Mouse (Mus musculus): Measurements from ENCODE around the gene Setd3. TPM values are rescaled to one million over a fixed set of nuclear protein-coding genes. Genes with fewer than 3 reads are reported as not detected.
A peak's percentile ranks its signal among the peaks of the same experiment; 100 is the strongest.
"Not testable (repeated sequence)": the region's sequence is repeated elsewhere in the genome, so short reads cannot be mapped to it uniquely, and the experiment has no call there.

Setd3 gene
- polyA plus RNA-seq, 1 experiment from 2014 or later: 121 TPM

DNA sequence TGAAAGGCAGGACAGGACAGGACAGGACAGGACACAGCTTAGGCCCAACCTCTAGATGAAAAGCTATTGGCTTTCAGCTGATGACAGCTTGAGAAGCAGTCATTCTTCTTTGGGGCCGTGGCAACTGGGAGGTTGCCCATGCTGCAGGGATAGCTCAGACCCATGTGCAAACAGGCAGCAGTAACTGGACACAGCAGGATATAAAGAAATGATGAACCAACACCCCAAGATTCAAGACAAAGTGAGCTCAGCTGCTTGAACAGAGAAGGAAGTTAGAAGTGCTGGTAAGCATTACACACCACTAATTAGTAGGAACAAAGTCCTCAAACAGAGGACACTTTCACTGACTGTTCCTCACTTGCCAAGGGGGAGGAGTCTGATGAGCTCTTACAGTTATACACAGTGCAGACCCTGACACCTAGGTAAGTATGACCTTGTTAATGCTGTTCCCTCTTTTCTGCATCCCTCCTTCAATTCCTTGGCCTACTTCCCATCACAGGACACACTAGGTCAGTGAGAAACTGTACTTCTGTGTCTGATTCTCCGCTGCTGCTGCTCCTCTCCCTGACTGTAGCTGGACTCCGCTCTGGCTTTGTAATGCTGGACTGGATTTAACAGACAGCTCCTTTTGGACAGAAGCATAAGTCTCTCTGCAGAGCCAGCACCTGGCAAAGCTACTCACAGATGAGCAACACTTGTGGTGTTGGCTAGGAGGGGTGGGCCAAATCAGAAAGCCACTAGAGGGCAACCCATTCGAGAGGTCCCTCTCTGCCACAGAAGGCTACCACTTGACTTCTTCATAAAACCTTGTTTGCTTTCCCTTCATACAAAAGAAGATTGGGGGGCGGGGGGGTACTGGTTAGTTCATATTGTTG, 35.3 kb downstream of the Setd3 start:
- 84% methylated on average over 4 of the region's 5 CpGs for WGBS (ENCODE audit: missing documents)
- Histone ChIP-seq H3K79me2 (ENCODE audit: inconsistent target) (peaks cover 7% of the 10 kb centered on the region; the same call in 1 of the 2 replicates), H3K27ac (0 out of 2 replicates have a peak overlapping the region, but pooled peaks have one; percentile 2), H3K36me3 (ENCODE audit: inconsistent target) (peaks cover 34% of the 10 kb centered on the region; the same call in 1 of the 2 replicates), H3K4me3 (ENCODE audit: inconsistent target) (no peak overlapping the region)

DNA sequence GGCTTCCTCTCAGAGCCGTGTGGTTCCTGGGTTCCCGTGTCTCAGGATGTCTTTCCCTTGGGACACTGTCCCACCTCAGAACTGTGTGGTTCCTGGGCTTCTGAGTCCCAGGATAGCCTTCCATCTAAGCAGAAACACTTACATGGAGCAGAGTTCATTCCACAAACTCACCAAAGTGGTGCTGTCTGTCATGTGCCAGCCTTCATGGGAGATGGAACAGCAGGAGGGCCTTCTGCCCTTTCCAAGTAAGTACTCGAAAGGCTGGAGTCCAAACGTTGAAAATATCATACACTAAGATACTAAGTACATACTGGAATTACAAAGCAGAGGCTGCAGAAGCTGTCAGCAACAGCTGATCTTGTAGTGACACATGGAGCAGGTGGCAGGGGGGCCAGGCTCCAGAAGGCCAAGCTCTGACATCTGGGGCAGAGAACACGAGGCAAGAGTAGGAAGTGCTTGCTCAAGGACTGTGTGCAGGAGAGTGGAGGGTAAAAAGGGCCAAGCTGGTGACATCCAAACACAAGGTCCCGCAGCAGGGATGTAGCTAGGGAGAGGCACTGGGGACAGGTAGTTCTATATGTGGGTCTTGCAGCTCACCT, 43.4 kb downstream of the Setd3 start:
- Histone ChIP-seq H3K79me2 (ENCODE audit: inconsistent target) (peaks cover 3% of the 10 kb centered on the region; the same call in 1 of the 2 replicates), H3K27ac (no peak overlapping the region), H3K36me3 (ENCODE audit: inconsistent target) (peaks cover 52% of the 10 kb centered on the region), H3K4me3 (ENCODE audit: inconsistent target) (no peak overlapping the region)
- 84% methylated on average over 6 of the region's 6 CpGs for WGBS (ENCODE audit: missing documents)

DNA sequence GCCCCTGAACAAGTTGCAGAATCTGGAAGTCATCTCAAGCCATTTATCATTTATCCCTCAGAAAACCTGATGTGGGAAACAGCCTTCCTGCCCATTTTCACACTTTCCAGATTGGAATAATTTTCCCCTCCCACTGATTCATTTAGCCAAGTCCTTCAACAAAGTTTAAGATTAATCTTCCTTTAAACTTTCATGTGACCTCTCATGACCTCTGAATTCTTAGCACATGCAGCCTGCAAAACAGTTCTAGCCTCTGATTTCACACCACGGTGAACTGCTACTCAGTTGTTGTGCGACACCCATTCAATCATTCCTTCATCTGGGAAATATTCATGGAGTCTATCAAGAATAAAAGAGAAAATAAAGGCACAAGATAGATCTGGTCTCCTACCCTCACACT, 45.9 kb downstream of the Setd3 start:
- no peak overlapping the region for H3K27ac ChIP-seq
- no peaks in the 10 kb centered on the region; the same call in 1 of the 2 replicates for H3K79me2 ChIP-seq (ENCODE audit: inconsistent target)
- WGBS (ENCODE audit: missing documents): 94% methylated on average over 2 of the region's 2 CpGs
- H3K4me3 ChIP-seq (ENCODE audit: inconsistent target): no peak overlapping the region
- peaks cover 69% of the 10 kb centered on the region for H3K36me3 ChIP-seq (ENCODE audit: inconsistent target)

DNA sequence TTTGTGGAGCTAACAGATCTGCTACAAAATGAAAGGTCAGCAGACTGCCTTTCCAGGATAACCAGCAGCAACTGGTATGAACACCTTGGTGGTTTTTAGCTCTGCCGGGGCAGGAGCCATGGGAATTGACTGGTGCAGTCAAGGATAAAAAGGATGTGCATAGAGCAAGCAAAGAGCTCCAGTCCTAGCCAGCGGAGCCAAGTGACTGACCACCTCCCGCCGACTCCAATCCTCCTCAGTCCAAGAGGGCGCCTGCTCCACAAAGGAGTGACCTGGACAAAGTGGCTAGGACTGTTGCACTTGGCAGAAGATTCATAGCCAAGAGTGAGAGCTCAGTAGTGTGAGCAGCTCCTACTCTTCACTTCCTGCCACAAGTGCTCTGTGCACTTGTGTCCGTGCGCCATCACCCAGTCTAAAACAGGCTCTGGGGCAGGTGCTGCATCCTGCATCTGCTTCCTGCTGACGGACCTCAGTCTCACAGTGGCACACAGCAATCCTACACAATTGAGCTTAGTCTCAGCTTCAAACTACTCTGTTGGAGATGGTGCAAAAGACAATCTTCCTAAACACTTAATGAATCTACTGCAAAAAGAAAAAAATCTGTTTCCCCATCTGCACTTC, 46.6 kb downstream of the Setd3 start:
- no peak overlapping the region for H3K4me3 ChIP-seq (ENCODE audit: inconsistent target)
- peaks cover 68% of the 10 kb centered on the region for H3K36me3 ChIP-seq (ENCODE audit: inconsistent target)
- WGBS (ENCODE audit: missing documents): 86% methylated on average over 6 of the region's 8 CpGs
- H3K79me2 ChIP-seq (ENCODE audit: inconsistent target): no peaks in the 10 kb centered on the region; the same call in 1 of the 2 replicates
- H3K27ac ChIP-seq: no peak overlapping the region

DNA sequence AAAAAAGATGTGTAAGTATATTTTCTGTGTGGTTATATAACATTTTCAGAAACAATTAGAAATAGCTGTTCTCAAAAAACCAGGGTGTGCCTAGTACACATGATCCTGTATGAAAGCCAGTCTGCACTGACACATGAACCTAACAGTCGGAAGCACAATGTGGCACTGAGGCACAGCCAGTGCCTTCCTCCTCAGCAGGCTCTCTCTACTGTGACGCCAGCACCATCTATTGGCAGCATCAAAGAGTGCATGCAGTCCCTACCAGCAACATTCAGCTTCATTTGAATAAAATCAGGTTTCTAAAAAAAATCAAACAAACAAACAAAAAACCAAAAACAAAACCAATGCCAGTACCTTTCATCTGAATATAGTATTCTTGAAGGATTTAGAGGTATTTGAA, 57.8 kb downstream of the Setd3 start:
- Histone ChIP-seq H3K79me2 (ENCODE audit: inconsistent target) (no peaks in the 10 kb centered on the region; the same call in 1 of the 2 replicates), H3K27ac (no peak overlapping the region), H3K36me3 (ENCODE audit: inconsistent target) (peaks cover 35% of the 10 kb centered on the region), H3K4me3 (ENCODE audit: inconsistent target) (no peak overlapping the region)
- WGBS (ENCODE audit: missing documents): 16% methylated on average over 2 of the region's 2 CpGs

DNA sequence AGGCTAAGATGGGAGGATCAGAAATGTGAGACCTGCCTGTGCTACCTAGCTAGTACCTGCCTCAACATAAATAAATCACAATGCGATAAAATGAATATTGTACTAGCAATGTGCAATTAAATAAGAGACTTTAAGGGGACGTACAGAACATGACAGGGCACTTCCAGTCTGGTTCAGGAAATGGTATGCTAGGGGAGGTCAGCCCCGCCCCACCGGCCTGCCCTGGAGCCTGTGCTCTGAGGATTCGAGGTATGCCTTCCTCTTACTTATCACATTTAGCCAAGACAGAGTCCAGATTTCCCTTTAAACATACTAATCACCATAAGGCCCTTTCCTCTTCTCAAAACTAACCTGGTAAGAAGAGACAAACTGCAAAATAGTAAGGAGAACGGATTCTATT, 58.7 kb downstream of the Setd3 start:
- no peak overlapping the region for H3K27ac ChIP-seq
- 65% methylated on average over 6 of the region's 6 CpGs for WGBS (ENCODE audit: missing documents)
- H3K36me3 ChIP-seq (ENCODE audit: inconsistent target): peaks cover 37% of the 10 kb centered on the region

DNA sequence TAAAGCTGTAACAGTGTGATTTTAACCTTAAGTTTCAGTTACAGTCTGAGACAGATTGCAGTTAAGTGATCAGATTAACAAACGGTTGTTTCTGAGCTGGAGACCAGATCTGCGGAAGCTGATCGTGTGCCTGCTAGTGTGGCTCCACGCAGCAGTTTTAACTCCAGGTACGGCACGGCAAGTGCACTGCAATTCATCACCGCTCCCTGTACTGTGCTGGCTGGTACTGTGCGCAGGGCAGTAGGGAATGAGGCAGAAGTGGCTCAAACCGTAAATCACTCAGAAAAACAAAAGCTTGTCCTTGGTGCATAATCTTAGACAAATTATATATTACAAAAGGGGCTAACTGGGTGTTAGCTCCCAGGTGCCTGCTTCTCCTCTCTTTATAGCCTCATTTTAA, 59.2 kb downstream of the Setd3 start:
- Histone ChIP-seq H3K27ac (no peak overlapping the region), H3K4me3 (ENCODE audit: inconsistent target) (no peak overlapping the region), H3K79me2 (ENCODE audit: inconsistent target) (no peaks in the 10 kb centered on the region; the same call in 1 of the 2 replicates), H3K36me3 (ENCODE audit: inconsistent target) (peaks cover 37% of the 10 kb centered on the region)
- WGBS (ENCODE audit: missing documents): 93% methylated on average over 9 of the region's 9 CpGs

More for the DNA sequence above, 58.7 kb downstream of the Setd3 start:
- Histone ChIP-seq H3K79me2 (ENCODE audit: inconsistent target) (no peaks in the 10 kb centered on the region; the same call in 1 of the 2 replicates), H3K4me3 (ENCODE audit: inconsistent target) (no peak overlapping the region)

DNA sequence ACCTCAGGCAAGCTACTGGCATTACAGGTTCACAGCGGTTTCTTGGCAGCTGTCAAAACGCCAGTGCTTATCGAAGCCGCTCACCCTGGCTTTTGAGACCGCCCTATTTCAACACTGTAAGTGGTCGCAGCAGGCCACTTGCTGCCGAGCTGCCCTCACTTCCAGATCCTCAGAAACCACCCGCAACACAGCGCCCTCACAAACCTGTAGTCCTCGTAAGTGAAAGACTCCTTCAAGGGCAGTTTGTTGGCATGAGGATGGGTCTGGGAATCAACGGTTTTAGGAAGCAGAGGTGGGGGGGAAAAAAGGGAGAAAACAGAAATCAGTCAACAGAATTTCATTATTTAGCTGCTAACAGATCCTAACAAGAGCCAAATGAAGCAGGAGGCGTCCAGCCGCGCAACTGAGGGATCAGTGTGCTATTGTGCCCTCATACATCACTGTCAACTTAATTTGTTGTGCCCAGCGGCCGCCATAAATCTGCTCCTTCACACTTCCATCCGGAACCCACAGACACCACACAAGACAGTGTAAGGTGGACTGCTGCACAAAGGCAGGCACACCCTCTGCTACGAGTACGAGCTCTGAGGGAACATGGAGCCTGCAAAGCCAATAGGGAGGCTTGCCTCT, 60.1 kb downstream of the Setd3 start:
- peaks cover 40% of the 10 kb centered on the region for H3K36me3 ChIP-seq (ENCODE audit: inconsistent target)
- WGBS (ENCODE audit: missing documents): 88% methylated on average over 15 of the region's 19 CpGs

DNA sequence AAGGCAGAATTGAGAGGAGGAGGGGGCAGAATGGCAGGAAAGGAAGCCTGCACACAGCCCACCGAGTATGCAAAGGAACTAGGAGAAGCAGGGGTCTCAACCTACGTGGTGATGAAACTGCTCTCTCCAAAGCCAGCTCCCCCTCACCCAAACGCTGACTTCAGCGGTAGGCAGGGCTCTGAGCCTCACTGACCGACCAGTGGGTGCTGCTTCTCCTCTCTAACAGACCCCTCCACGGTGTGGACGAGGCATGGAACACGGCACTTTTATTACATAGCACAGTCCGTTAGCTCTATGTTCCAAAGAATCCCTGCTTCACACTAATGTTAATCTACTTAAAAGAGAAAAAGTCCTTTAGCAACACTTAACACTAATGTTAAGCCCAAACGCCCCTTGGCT, 60.6 kb downstream of the Setd3 start:
- no peak overlapping the region for H3K4me3 ChIP-seq (ENCODE audit: inconsistent target)
- H3K79me2 ChIP-seq (ENCODE audit: inconsistent target): no peaks in the 10 kb centered on the region; the same call in 1 of the 2 replicates
- H3K27ac ChIP-seq: no peak overlapping the region
- H3K36me3 ChIP-seq (ENCODE audit: inconsistent target): peaks cover 36% of the 10 kb centered on the region
- WGBS (ENCODE audit: missing documents): 95% methylated on average over 10 of the region's 10 CpGs

More for the DNA sequence above, 60.1 kb downstream of the Setd3 start:
- no peak overlapping the region for H3K4me3 ChIP-seq (ENCODE audit: inconsistent target)
- H3K79me2 ChIP-seq (ENCODE audit: inconsistent target): no peaks in the 10 kb centered on the region; the same call in 1 of the 2 replicates
- no peak overlapping the region for H3K27ac ChIP-seq

DNA sequence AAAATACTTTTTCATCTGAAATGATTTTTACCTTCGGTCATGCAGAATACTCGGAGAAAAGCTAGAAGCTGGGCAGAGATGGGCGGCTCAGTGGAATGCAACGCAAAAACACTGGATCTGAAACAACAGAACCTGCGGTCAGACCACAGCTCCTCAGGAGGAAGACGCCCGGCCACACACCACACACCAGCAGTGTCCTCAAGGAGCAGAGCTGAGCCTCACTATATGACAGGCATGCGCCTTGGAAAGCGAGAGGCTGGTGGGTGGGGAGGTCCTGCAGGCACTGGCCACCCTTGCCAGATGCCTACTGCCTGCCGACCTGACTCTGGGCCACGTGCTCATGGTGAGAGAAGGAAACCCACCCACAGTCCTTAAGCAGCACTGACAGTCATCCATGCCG, 67.9 kb downstream of the Setd3 start:
- H3K4me3 ChIP-seq (ENCODE audit: inconsistent target): no peak overlapping the region
- H3K79me2 ChIP-seq (ENCODE audit: inconsistent target): no peaks in the 10 kb centered on the region
- peaks cover 44% of the 10 kb centered on the region for H3K36me3 ChIP-seq (ENCODE audit: inconsistent target)
- no peak overlapping the region for H3K27ac ChIP-seq
- WGBS (ENCODE audit: missing documents): 94% methylated on average over 12 of the region's 12 CpGs

DNA sequence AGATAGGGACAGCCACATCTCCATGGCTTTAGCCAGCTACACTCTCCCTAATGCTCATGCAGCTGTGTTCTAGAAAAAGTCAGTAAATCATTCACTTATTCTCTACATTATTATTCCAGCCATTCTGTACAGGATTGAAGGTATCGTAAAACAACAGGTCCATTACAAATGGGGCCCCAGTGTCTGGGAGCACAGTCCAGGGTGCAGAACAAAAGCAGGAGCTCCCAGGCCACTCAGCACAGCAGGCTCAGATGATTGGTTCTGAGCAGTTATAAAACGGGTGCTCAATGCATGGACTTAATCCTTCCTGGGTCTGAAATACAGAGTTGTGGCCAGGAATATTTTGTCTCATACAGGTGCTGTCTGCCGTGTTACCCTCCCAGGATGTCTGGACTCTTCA, 68.4 kb downstream of the Setd3 start:
- Histone ChIP-seq H3K27ac (no peak overlapping the region), H3K79me2 (ENCODE audit: inconsistent target) (no peaks in the 10 kb centered on the region), H3K36me3 (ENCODE audit: inconsistent target) (peaks cover 47% of the 10 kb centered on the region), H3K4me3 (ENCODE audit: inconsistent target) (no peak overlapping the region)
- 97% methylated on average over 3 of the region's 3 CpGs for WGBS (ENCODE audit: missing documents)

DNA sequence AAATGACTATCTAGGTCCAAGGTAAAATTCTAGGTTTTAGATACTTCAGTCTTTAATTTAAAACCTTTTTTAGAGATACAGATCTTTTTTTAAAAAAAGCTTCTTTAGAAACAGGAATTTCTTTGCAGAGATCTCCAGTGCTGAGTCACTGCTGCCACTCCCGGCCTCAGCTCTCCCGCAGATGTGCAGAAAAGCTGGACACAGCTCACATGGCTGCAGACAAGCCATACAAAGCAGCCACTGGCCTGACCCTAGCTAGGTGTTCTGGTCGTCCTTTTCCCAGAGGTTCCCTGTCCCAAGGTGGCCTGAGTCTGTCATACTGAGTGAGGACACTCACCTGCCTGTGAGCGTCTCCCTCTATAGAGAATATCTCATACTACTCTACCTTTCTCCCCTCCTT, 69.4 kb downstream of the Setd3 start:
- no peak overlapping the region for H3K4me3 ChIP-seq (ENCODE audit: inconsistent target)
- peaks cover 49% of the 10 kb centered on the region for H3K36me3 ChIP-seq (ENCODE audit: inconsistent target)
- WGBS (ENCODE audit: missing documents): 78% methylated on average over 4 of the region's 4 CpGs
- no peak overlapping the region for H3K27ac ChIP-seq
- H3K79me2 ChIP-seq (ENCODE audit: inconsistent target): no peaks in the 10 kb centered on the region

DNA sequence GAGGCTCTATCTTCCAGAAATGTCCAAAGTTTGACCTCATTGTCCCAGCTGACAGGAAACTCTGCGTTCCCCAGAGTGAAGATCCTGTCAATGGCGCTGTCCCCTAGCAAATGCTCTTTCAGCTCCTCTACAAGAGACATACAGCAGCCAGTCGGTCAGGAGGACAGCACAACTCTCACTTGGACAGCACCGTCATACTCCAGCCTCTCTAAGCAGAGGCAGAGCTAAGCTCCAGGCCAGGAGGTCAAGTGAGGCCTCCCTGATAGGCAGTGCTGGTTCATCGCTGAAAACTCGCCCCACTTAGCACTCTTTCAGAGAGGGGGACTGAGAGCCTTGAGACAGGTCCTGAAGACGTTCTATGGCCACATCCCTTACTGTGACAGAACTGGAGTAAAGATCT, 70.5 kb downstream of the Setd3 start:
- H3K79me2 ChIP-seq (ENCODE audit: inconsistent target); H3K4me3 ChIP-seq (ENCODE audit: inconsistent target); H3K27ac ChIP-seq: not testable (repeated sequence)
- peaks cover 45% of the 10 kb centered on the region for H3K36me3 ChIP-seq (ENCODE audit: inconsistent target)
- WGBS (ENCODE audit: missing documents): 91% methylated on average over 5 of the region's 7 CpGs

DNA sequence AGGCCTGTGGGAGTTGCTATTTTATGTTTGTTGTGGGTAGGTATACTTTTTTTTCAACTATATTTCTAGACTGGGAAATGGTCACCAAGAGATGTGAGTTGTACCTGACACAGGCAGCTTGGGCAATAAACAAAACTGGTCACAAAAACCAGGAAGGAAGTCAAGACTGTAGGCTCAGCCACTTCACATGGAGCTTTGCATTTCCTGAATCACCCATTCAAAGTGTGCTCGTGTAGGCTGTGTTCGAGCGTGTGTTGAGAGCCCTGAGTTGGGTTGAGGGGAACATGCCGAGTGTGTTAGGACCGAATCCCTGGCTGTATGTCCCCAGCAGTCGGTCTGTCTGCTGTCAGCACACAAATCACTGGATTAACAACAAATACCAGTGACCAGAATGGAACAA, 75.8 kb downstream of the Setd3 start:
- H3K36me3 ChIP-seq (ENCODE audit: inconsistent target): peaks cover 11% of the 10 kb centered on the region; the same call in 1 of the 2 replicates
- no peak overlapping the region for H3K4me3 ChIP-seq (ENCODE audit: inconsistent target)
- no peak overlapping the region for H3K27ac ChIP-seq
- WGBS (ENCODE audit: missing documents): 6% methylated on average over 6 of the region's 6 CpGs
- H3K79me2 ChIP-seq (ENCODE audit: inconsistent target): no peaks in the 10 kb centered on the region
